Mouse (Mus musculus): ENCODE results near the gene Rnf114. TPM values are rescaled to one million over a fixed set of nuclear protein-coding genes. Genes with fewer than 3 reads are reported as not detected.

Gene Rnf114
- total and polyA plus RNA-seq, 2 experiments from 2014 or later, result 79.5 to 84.5 TPM

- Histone ChIP-seq H3K36me3 (ENCODE audit: insufficient read depth) (0 out of 2 replicates have a peak, but pooled peaks cover 10% of the 10 kb centered on the region), H3K4me2 (ENCODE audit: low read depth) (peak overlapping the region; percentile 92), H3K27me3 (ENCODE audit: insufficient read depth, low read length) (no peaks in the 10 kb centered on the region), H3K9me3 (ENCODE audit: low read length) (no peaks in the 10 kb centered on the region), H3K27ac (ENCODE audit: low read depth, low read length) (peak overlapping the region; percentile 89), H3K4me1 (ENCODE audit: insufficient read depth) (peaks cover 24% of the 10 kb centered on the region; the same call in 1 of the 2 replicates), H3K4me3 (ENCODE audit: low read depth, low read length) (peak overlapping the region; percentile 95), H3K9ac (peak overlapping the region; percentile 91; the same call in 1 of the 2 replicates)
- WGBS, result 55% methylated on average over 13 of the region's 13 CpGs
- DNase-seq, result no peak
- TF ChIP-seq CTCF (IDR thresholded peaks at IDR 0.05; ENCODE audit: low read depth), result no peak
- peak; percentile 44 for ATAC-seq
These were observed 10.3 kb downstream of the Rnf114 start for GRCm38 (mm10) chr2:167502554-167503252.

- ATAC-seq, result peak; percentile 97
- TF ChIP-seq CTCF (IDR thresholded peaks at IDR 0.05; ENCODE audit: low read depth), result peak; percentile 41; the same call in 1 of the 2 replicates
- Histone ChIP-seq H3K9ac (peak overlapping the region; percentile 91), H3K27ac (ENCODE audit: low read depth, low read length) (peak overlapping the region; percentile 89), H3K27me3 (ENCODE audit: insufficient read depth, low read length) (no peaks in the 10 kb centered on the region), H3K4me1 (ENCODE audit: insufficient read depth) (peaks cover 24% of the 10 kb centered on the region; the same call in 1 of the 2 replicates), H3K4me2 (ENCODE audit: low read depth) (peak overlapping the region; percentile 92), H3K4me3 (ENCODE audit: low read depth, low read length) (peak overlapping the region; percentile 95), H3K9me3 (ENCODE audit: low read length) (no peaks in the 10 kb centered on the region), H3K36me3 (ENCODE audit: insufficient read depth) (peaks cover 16% of the 10 kb centered on the region; the same call in 1 of the 2 replicates)
- under 1% methylated on average over 70 of the region's 85 CpGs for WGBS
- DNase-seq, result peak; percentile 92
These were observed 10.9 kb downstream of the Rnf114 start for GRCm38 (mm10) chr2:167503253-167503895.

GRCm38 (mm10) chr2:167503896-167504349 lies 11.5 kb downstream of the Rnf114 start:
- Histone ChIP-seq H3K9ac (peak overlapping the region; percentile 91), H3K4me1 (ENCODE audit: insufficient read depth) (peaks cover 24% of the 10 kb centered on the region; the same call in 1 of the 2 replicates), H3K27ac (ENCODE audit: low read depth, low read length) (peak overlapping the region; percentile 89), H3K36me3 (ENCODE audit: insufficient read depth) (peaks cover 22% of the 10 kb centered on the region), H3K4me2 (ENCODE audit: low read depth) (peak overlapping the region; percentile 92), H3K27me3 (ENCODE audit: insufficient read depth, low read length) (no peaks in the 10 kb centered on the region), H3K4me3 (ENCODE audit: low read depth, low read length) (peak overlapping the region; percentile 95), H3K9me3 (ENCODE audit: low read length) (no peaks in the 10 kb centered on the region)
- ATAC-seq (peak; percentile 28), DNase-seq (peak; percentile 44)
- no peak for TF ChIP-seq CTCF (IDR thresholded peaks at IDR 0.05; ENCODE audit: low read depth)
- WGBS, result under 1% methylated on average over 32 of the region's 32 CpGs

- Histone ChIP-seq H3K36me3 (ENCODE audit: insufficient read depth) (peaks cover 28% of the 10 kb centered on the region), H3K27me3 (ENCODE audit: insufficient read depth, low read length) (no peaks in the 10 kb centered on the region), H3K4me1 (ENCODE audit: insufficient read depth) (peaks cover 24% of the 10 kb centered on the region; the same call in 1 of the 2 replicates), H3K4me2 (ENCODE audit: low read depth) (peak overlapping the region; percentile 92), H3K4me3 (ENCODE audit: low read depth, low read length) (0 out of 2 replicates have a peak overlapping the region, but pooled peaks have one; percentile 95), H3K9ac (0 out of 2 replicates have a peak overlapping the region, but pooled peaks have one; percentile 22), H3K27ac (ENCODE audit: low read depth, low read length) (no peak overlapping the region), H3K9me3 (ENCODE audit: low read length) (no peaks in the 10 kb centered on the region)
- ATAC-seq, result no peak
- DNase-seq, result no peak
- WGBS, result 82% methylated on average over 3 of the region's 3 CpGs
- no peak for TF ChIP-seq CTCF (IDR thresholded peaks at IDR 0.05; ENCODE audit: low read depth)
These were observed 12.7 kb downstream of the Rnf114 start for GRCm38 (mm10) chr2:167505127-167505526.

- ATAC-seq, result no peak
- no peak overlapping the region for H3K27ac ChIP-seq (ENCODE audit: low read depth, low read length)
- no peaks in the 10 kb centered on the region for H3K27me3 ChIP-seq (ENCODE audit: insufficient read depth, low read length)
- H3K9me3 ChIP-seq (ENCODE audit: low read length), result no peaks in the 10 kb centered on the region
- TF ChIP-seq CTCF (IDR thresholded peaks at IDR 0.05; ENCODE audit: low read depth), result no peak
- no peak for DNase-seq
- no peak overlapping the region for H3K4me3 ChIP-seq (ENCODE audit: low read depth, low read length)
- H3K4me2 ChIP-seq (ENCODE audit: low read depth), result no peak overlapping the region
- H3K9ac ChIP-seq, result no peak overlapping the region
- 95% methylated on average over 10 of the region's 10 CpGs for WGBS
- peaks cover 41% of the 10 kb centered on the region for H3K36me3 ChIP-seq (ENCODE audit: insufficient read depth)
- H3K4me1 ChIP-seq (ENCODE audit: insufficient read depth), result peaks cover 24% of the 10 kb centered on the region; the same call in 1 of the 2 replicates
These were observed 14.3 kb downstream of the Rnf114 start for GRCm38 (mm10) chr2:167506546-167507260.

- DNase-seq (no peak), ATAC-seq (no peak)
- 88% methylated on average over 3 of the region's 3 CpGs for WGBS
- H3K36me3 ChIP-seq (ENCODE audit: insufficient read depth), result peaks cover 52% of the 10 kb centered on the region
- no peaks in the 10 kb centered on the region for H3K9me3 ChIP-seq (ENCODE audit: low read length)
- no peak overlapping the region for H3K9ac ChIP-seq
- TF ChIP-seq CTCF (IDR thresholded peaks at IDR 0.05; ENCODE audit: low read depth), result no peak
- no peaks in the 10 kb centered on the region for H3K27me3 ChIP-seq (ENCODE audit: insufficient read depth, low read length)
- H3K4me3 ChIP-seq (ENCODE audit: low read depth, low read length), result no peak overlapping the region
- H3K27ac ChIP-seq (ENCODE audit: low read depth, low read length), result no peak overlapping the region
- H3K4me2 ChIP-seq (ENCODE audit: low read depth), result no peak overlapping the region
- H3K4me1 ChIP-seq (ENCODE audit: insufficient read depth), result peaks cover 24% of the 10 kb centered on the region; the same call in 1 of the 2 replicates
These were observed 15.4 kb downstream of the Rnf114 start for GRCm38 (mm10) chr2:167507719-167508385.
